Mouse (Mus musculus): ENCODE results near the gene Il12rb1. TPM values are rescaled to one million over a fixed set of nuclear protein-coding genes. Genes with fewer than 3 reads are reported as not detected.

The Il12rb1 gene
- polyA plus RNA-seq, 1 experiment: 1.8 TPM

DNA sequence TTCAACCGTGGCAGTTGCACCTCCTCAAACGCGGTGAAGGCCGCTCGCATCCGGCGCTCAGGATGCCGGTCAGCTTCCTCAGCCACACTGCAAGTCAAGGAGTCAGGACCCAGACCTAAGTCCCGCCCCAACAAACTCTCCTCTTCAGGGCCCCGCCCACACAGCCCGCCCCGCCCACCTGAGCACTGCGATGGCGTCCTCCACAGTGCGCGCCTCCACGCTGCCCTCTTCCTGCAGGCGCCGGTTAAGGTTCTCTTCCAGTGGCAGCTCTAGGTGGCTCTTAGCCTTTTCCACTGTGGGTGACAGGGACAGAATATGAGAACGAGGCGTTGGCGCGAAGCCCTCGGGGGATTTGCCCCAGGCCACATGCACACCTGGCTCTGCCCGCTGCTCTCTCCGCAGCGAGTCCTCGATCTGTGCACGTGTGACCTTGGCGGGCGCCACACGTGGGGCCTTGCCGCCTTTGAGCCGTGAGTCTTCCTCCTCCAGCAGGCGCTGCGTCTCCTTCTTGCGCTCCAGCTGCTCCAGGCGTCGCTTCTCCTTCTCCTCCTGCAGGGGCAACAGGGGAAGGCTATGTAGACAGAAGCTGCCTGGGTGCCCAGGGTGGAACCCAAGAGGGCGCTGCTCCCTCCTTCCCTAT lies 60.4 kb downstream of the Il12rb1 start:
- H3K4me3 ChIP-seq (replicated peaks; ENCODE audit: insufficient read depth, low read depth, low read length): no peak overlapping the region
- 46% methylated on average over 40 of the region's 40 CpGs for WGBS
- H3K4me1 ChIP-seq (ENCODE audit: control insufficient read depth, insufficient read depth, low read length): peaks cover 11% of the 10 kb centered on the region
- no peak for TF ChIP-seq CTCF (IDR thresholded peaks at IDR 0.05; ENCODE audit: borderline replicate concordance, insufficient read depth, low read depth, low read length)
- TF ChIP-seq POLR2A (IDR thresholded peaks at IDR 0.05; ENCODE audit: borderline replicate concordance, insufficient read depth, low read length): no peak
- no peaks in the 10 kb centered on the region for H3K27me3 ChIP-seq (ENCODE audit: control insufficient read depth, insufficient read depth, low read length)
- H3K27ac ChIP-seq (ENCODE audit: insufficient read depth, low read length): no peak overlapping the region
- DNase-seq: no peak

GRCm38 (mm10) chr8:70869199-70869571 lies 60.9 kb downstream of the Il12rb1 start:
- 60% methylated on average over 5 of the region's 5 CpGs for WGBS
- Histone ChIP-seq H3K4me3 (replicated peaks; ENCODE audit: insufficient read depth, low read depth, low read length) (no peak overlapping the region), H3K27me3 (ENCODE audit: control insufficient read depth, insufficient read depth, low read length) (no peaks in the 10 kb centered on the region), H3K4me1 (ENCODE audit: control insufficient read depth, insufficient read depth, low read length) (peaks cover 11% of the 10 kb centered on the region), H3K27ac (ENCODE audit: insufficient read depth, low read length) (no peak overlapping the region)
- DNase-seq: no peak
- TF ChIP-seq POLR2A (IDR thresholded peaks at IDR 0.05; ENCODE audit: borderline replicate concordance, insufficient read depth, low read length): no peak
- no peak for TF ChIP-seq CTCF (IDR thresholded peaks at IDR 0.05; ENCODE audit: borderline replicate concordance, insufficient read depth, low read depth, low read length)

DNA sequence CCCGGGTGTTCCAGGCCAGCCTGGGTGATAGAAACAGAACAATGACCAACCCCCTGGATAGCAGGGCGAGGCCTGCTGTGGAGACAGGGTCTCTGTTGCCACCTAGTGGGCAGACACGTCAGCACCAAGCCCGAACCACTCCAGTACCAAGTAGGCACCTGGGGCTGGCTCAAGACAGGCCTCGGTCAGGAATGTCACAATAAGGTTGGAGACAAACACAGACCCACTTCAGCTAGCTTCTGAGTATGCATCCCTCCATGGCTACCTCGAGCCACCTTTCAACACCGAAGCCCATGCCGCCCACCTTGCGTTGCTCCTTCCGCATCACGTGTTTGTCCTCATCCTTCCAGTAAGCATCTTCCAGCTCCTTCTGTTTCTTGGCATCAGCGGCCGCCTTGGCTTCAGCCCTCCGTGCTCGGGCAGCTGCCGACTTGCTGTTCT lies 61.4 kb downstream of the Il12rb1 start:
- TF ChIP-seq POLR2A (IDR thresholded peaks at IDR 0.05; ENCODE audit: borderline replicate concordance, insufficient read depth, low read length): no peak
- TF ChIP-seq CTCF (IDR thresholded peaks at IDR 0.05; ENCODE audit: borderline replicate concordance, insufficient read depth, low read depth, low read length): peak; percentile 90
- DNase-seq: peak; percentile 67 to 72
- Histone ChIP-seq H3K27me3 (ENCODE audit: control insufficient read depth, insufficient read depth, low read length) (no peaks in the 10 kb centered on the region), H3K27ac (ENCODE audit: insufficient read depth, low read length) (no peak overlapping the region), H3K4me1 (ENCODE audit: control insufficient read depth, insufficient read depth, low read length) (peaks cover 10% of the 10 kb centered on the region), H3K4me3 (replicated peaks; ENCODE audit: insufficient read depth, low read depth, low read length) (no peak overlapping the region)
- 12% methylated on average over 16 of the region's 16 CpGs for WGBS

Other genes with a start within 250 kb of the Il12rb1 start
- gene Isyna1, start 214.1 kb upstream of the Il12rb1 start, polyA plus RNA-seq (2012; rRNA removed): 55.3 and 61.4 TPM in 2 replicates
- 172 and 181 TPM in 2 replicates for gene Ssbp4, start 199.6 kb upstream of the Il12rb1 start, polyA plus RNA-seq (2012; rRNA removed)
- gene Lrrc25, start 192.3 kb upstream of the Il12rb1 start, polyA plus RNA-seq (2012; rRNA removed): 0.30 and 0.33 TPM in 2 replicates
- 0.28 and 0.51 TPM in 2 replicates for gene Gdf15, start 176.0 kb upstream of the Il12rb1 start, polyA plus RNA-seq (2012; rRNA removed)
- gene Pgpep1, start 148.1 kb upstream of the Il12rb1 start, polyA plus RNA-seq (2012; rRNA removed): 28.3 and 32.5 TPM in 2 replicates
- 113 and 117 TPM in 2 replicates for gene Lsm4, start 135.2 kb upstream of the Il12rb1 start, polyA plus RNA-seq (2012; rRNA removed)
- 252 and 274 TPM in 2 replicates for gene Jund, start 109.5 kb upstream of the Il12rb1 start, polyA plus RNA-seq (2012; rRNA removed)
- gene Iqcn, start 105.0 kb upstream of the Il12rb1 start, polyA plus RNA-seq (2012; rRNA removed): 0.08 and 0.11 TPM in 2 replicates
- 0.13 TPM in 1 of 2 replicates, not detected in the other for gene Gm3336, start 89.9 kb upstream of the Il12rb1 start, polyA plus RNA-seq (2012; rRNA removed)
- gene Pde4c, start 84.7 kb upstream of the Il12rb1 start, polyA plus RNA-seq (2012; rRNA removed): 2.5 and 3.0 TPM in 2 replicates
- gene Rab3a, start 53.8 kb upstream of the Il12rb1 start, polyA plus RNA-seq (2012; rRNA removed): 1,156 and 1,176 TPM in 2 replicates
- 81.1 and 83.4 TPM in 2 replicates for gene Mpv17l2, start 47.5 kb upstream of the Il12rb1 start, polyA plus RNA-seq (2012; rRNA removed)
- 150 and 158 TPM in 2 replicates for gene Pik3r2, start 31.7 kb upstream of the Il12rb1 start, polyA plus RNA-seq (2012; rRNA removed)
- 69.5 and 70.4 TPM in 2 replicates for gene Mast3, start 3.4 kb upstream of the Il12rb1 start, polyA plus RNA-seq (2012; rRNA removed)
- 33.1 and 34.0 TPM in 2 replicates for gene Arrdc2, start 31.3 kb downstream of the Il12rb1 start, polyA plus RNA-seq (2012; rRNA removed)
- 19.4 and 22.1 TPM in 2 replicates for gene Kcnn1, start 54.8 kb downstream of the Il12rb1 start, polyA plus RNA-seq (2012; rRNA removed)
- gene Ccdc124, start 65.5 kb downstream of the Il12rb1 start, polyA plus RNA-seq (2012; rRNA removed): 123 and 145 TPM in 2 replicates
- gene Slc5a5, start 84.3 kb downstream of the Il12rb1 start, polyA plus RNA-seq (2012; rRNA removed): 6.7 and 6.9 TPM in 2 replicates
- 1,458 and 1,510 TPM in 2 replicates for gene Rpl18a, start 89.0 kb downstream of the Il12rb1 start, polyA plus RNA-seq (2012; rRNA removed)
- gene Map1s, start 97.5 kb downstream of the Il12rb1 start, polyA plus RNA-seq (2012; rRNA removed): 53.4 and 53.7 TPM in 2 replicates